Mouse (Mus musculus): ENCODE measurements around the gene Sac3d1.
A peak's percentile ranks its signal among the peaks of the same experiment; 100 is the strongest.

Gene Sac3d1

GRCm38 (mm10) chr19:6118677-6119185, 281 bp upstream of the Sac3d1 start:
- no peak for DNase-seq (ENCODE audit: low spot score)

GRCm38 (mm10) chr19:6117346-6117985, 984 bp downstream of the Sac3d1 start:
- DNase-seq (ENCODE audit: low spot score): no peak

GRCm38 (mm10) chr19:6116113-6116850, 2.2 kb downstream of the Sac3d1 start:
- DNase-seq (ENCODE audit: low spot score): no peak

- no peak for DNase-seq (ENCODE audit: low spot score)
These were observed 5.3 kb downstream of the Sac3d1 start for GRCm38 (mm10) chr19:6113116-6113515.

- DNase-seq (ENCODE audit: low spot score): no peak
These were observed 12.9 kb downstream of the Sac3d1 start, which contains the start of gene Naaladl1 for GRCm38 (mm10) chr19:6105586-6105985. Gene Naaladl1 (plus strand): TSS chr19:6105782.

GRCm38 (mm10) chr19:6104476-6104875, 14.0 kb downstream of the Sac3d1 start:
- no peak for DNase-seq (ENCODE audit: low spot score)

GRCm38 (mm10) chr19:6102169-6102853, 16.1 kb downstream of the Sac3d1 start:
- no peak for DNase-seq (ENCODE audit: low spot score)

- DNase-seq (ENCODE audit: low spot score): no peak
These were observed 17.3 kb downstream of the Sac3d1 start for GRCm38 (mm10) chr19:6101186-6101585.

GRCm38 (mm10) chr19:6097847-6098246, 20.6 kb downstream of the Sac3d1 start:
- no peak for DNase-seq (ENCODE audit: low spot score)

GRCm38 (mm10) chr19:6094119-6094518, 24.3 kb downstream of the Sac3d1 start, which contains the start of gene AC131692.1:
Gene AC131692.1 (plus strand): TSS chr19:6094419.
- no peak for DNase-seq (ENCODE audit: low spot score)

GRCm38 (mm10) chr19:6088841-6089240, 29.6 kb downstream of the Sac3d1 start:
- DNase-seq (ENCODE audit: low spot score): no peak

GRCm38 (mm10) chr19:6085417-6085879, 33.0 kb downstream of the Sac3d1 start:
- peak; percentile 51 for DNase-seq (ENCODE audit: low spot score)

- peak; percentile 98 for DNase-seq (ENCODE audit: low spot score)
These were observed 33.8 kb downstream of the Sac3d1 start, which contains the start of the genes Zfpl1 and Cdca5 for GRCm38 (mm10) chr19:6084478-6085248. Gene Zfpl1 (minus strand): TSS chr19:6084956. Gene Cdca5 (plus strand): TSS chr19:6084983.

- DNase-seq (ENCODE audit: low spot score): no peak
These were observed 36.3 kb downstream of the Sac3d1 start, which contains the start of gene Gm28374 for GRCm38 (mm10) chr19:6082156-6082555. Gene Gm28374 (minus strand): TSS chr19:6082256.

GRCm38 (mm10) chr19:6079983-6080480, 38.4 kb downstream of the Sac3d1 start, which contains the start of gene Tmem262:
Gene Tmem262 (plus strand): TSS chr19:6080033.
- no peak for DNase-seq (ENCODE audit: low spot score)

GRCm38 (mm10) chr19:6076564-6077393, 41.7 kb downstream of the Sac3d1 start, which contains the start of gene Vps51:
Gene Vps51 (minus strand): TSS chr19:6077231.
- DNase-seq (ENCODE audit: low spot score): peak; percentile 88

- no peak for DNase-seq (ENCODE audit: low spot score)
These were observed 44.6 kb downstream of the Sac3d1 start for GRCm38 (mm10) chr19:6073889-6074288.

- DNase-seq (ENCODE audit: low spot score): no peak
These were observed 47.2 kb downstream of the Sac3d1 start for GRCm38 (mm10) chr19:6071261-6071660.

- DNase-seq (ENCODE audit: low spot score): no peak
These were observed 47.7 kb downstream of the Sac3d1 start for GRCm38 (mm10) chr19:6070571-6071250.

- DNase-seq (ENCODE audit: low spot score): no peak
These were observed 48.6 kb downstream of the Sac3d1 start for GRCm38 (mm10) chr19:6069851-6070250.

Measured in T-cell, adult 2 months (primary cell).